Mouse (Mus musculus): ENCODE data around the gene Mrps34. TPM values are rescaled to one million over a fixed set of nuclear protein-coding genes. Genes with fewer than 3 reads are reported as not detected.

Gene Mrps34
- total RNA-seq (2015; ENCODE audit: low replicate concordance) (4.8 and 7.1 TPM in 2 replicates), total RNA-seq (2017; ENCODE audit: low replicate concordance) (2.0 and 5.0 TPM in 2 replicates)

- ATAC-seq (replicated peaks; ENCODE audit: low FRiP score, poor library complexity, severe bottlenecking): peak; percentile 34
These were observed at the start of gene Mrps34, which contains the start of gene Eme2 for GRCm38 (mm10) chr17:24894995-24895547. TSS of gene Mrps34 (plus strand) at chr17:24895116. TSS of gene Eme2 (minus strand) at chr17:24895087.

- no peak for ATAC-seq (replicated peaks; ENCODE audit: low FRiP score, poor library complexity, severe bottlenecking)
These were observed 47.5 kb upstream of the Mrps34 start for GRCm38 (mm10) chr17:24847386-24847785.

GRCm38 (mm10) chr17:24848600-24849031, 46.3 kb upstream of the Mrps34 start:
- peak; percentile 36 for ATAC-seq (replicated peaks; ENCODE audit: low FRiP score, poor library complexity, severe bottlenecking)

- ATAC-seq (replicated peaks; ENCODE audit: low FRiP score, poor library complexity, severe bottlenecking): peak; percentile 52
These were observed 45.2 kb upstream of the Mrps34 start for GRCm38 (mm10) chr17:24849733-24850064.

- peak; percentile 85 for ATAC-seq (replicated peaks; ENCODE audit: low FRiP score, poor library complexity, severe bottlenecking)
These were observed 44.7 kb upstream of the Mrps34 start, which contains the start of gene Fahd1 for GRCm38 (mm10) chr17:24850065-24850772. TSS of gene Fahd1 (minus strand) at chr17:24850364.

GRCm38 (mm10) chr17:24850773-24851127, 44.2 kb upstream of the Mrps34 start:
- no peak for ATAC-seq (replicated peaks; ENCODE audit: low FRiP score, poor library complexity, severe bottlenecking)

GRCm38 (mm10) chr17:24851381-24852125, 43.4 kb upstream of the Mrps34 start:
- no peak for ATAC-seq (replicated peaks; ENCODE audit: low FRiP score, poor library complexity, severe bottlenecking)

- ATAC-seq (replicated peaks; ENCODE audit: low FRiP score, poor library complexity, severe bottlenecking): no peak
These were observed 39.0 kb upstream of the Mrps34 start for GRCm38 (mm10) chr17:24855838-24856464.

- ATAC-seq (replicated peaks; ENCODE audit: low FRiP score, poor library complexity, severe bottlenecking): no peak
These were observed 38.3 kb upstream of the Mrps34 start for GRCm38 (mm10) chr17:24856589-24856988.

- peak; percentile 45 for ATAC-seq (replicated peaks; ENCODE audit: low FRiP score, poor library complexity, severe bottlenecking)
These were observed 37.0 kb upstream of the Mrps34 start for GRCm38 (mm10) chr17:24857831-24858470.

- peak; percentile 82 for ATAC-seq (replicated peaks; ENCODE audit: low FRiP score, poor library complexity, severe bottlenecking)
These were observed 35.9 kb upstream of the Mrps34 start for GRCm38 (mm10) chr17:24858967-24859366.

- ATAC-seq (replicated peaks; ENCODE audit: low FRiP score, poor library complexity, severe bottlenecking): peak; percentile 74
These were observed 34.8 kb upstream of the Mrps34 start for GRCm38 (mm10) chr17:24860076-24860475.

- no peak for ATAC-seq (replicated peaks; ENCODE audit: low FRiP score, poor library complexity, severe bottlenecking)
These were observed 33.1 kb upstream of the Mrps34 start for GRCm38 (mm10) chr17:24861785-24862184.

- ATAC-seq (replicated peaks; ENCODE audit: low FRiP score, poor library complexity, severe bottlenecking): no peak
These were observed 29.1 kb upstream of the Mrps34 start, which contains the start of gene Igfals for GRCm38 (mm10) chr17:24865776-24866175. TSS of gene Igfals (plus strand) at chr17:24865997.

- no peak for ATAC-seq (replicated peaks; ENCODE audit: low FRiP score, poor library complexity, severe bottlenecking)
These were observed 27.0 kb upstream of the Mrps34 start for GRCm38 (mm10) chr17:24867914-24868313.

GRCm38 (mm10) chr17:24873695-24874404, 21.1 kb upstream of the Mrps34 start:
- no peak for ATAC-seq (replicated peaks; ENCODE audit: low FRiP score, poor library complexity, severe bottlenecking)

GRCm38 (mm10) chr17:24874405-24874745, 20.5 kb upstream of the Mrps34 start:
- ATAC-seq (replicated peaks; ENCODE audit: low FRiP score, poor library complexity, severe bottlenecking): no peak

- no peak for ATAC-seq (replicated peaks; ENCODE audit: low FRiP score, poor library complexity, severe bottlenecking)
These were observed 19.9 kb upstream of the Mrps34 start for GRCm38 (mm10) chr17:24874989-24875388.

Data from erythroblast, adult 5-6 weeks (primary cell).